Mouse (Mus musculus): ENCODE data around the gene Smdt1. TPM values are rescaled to one million over a fixed set of nuclear protein-coding genes. Genes with fewer than 3 reads are reported as not detected.

Gene Smdt1
- total and polyA plus RNA-seq, 3 experiments, result 111 to 159 TPM; not detected in 1

GRCm38 (mm10) chr15:82308416-82308815, 30.3 kb upstream of the Smdt1 start:
- H3K4me1 ChIP-seq (ENCODE audit: control insufficient read depth in 1 of 2, insufficient read depth in 2 of 2, low read length in 2 of 2), result no peaks in the 10 kb centered on the region
- H3K79me2 ChIP-seq (ENCODE audit: control insufficient read depth, insufficient read depth, low read length, poor library complexity), result no peaks in the 10 kb centered on the region
- H3K9me3 ChIP-seq (replicated peaks; ENCODE audit: insufficient read depth, low read length), result no peaks in the 10 kb centered on the region
- no peak overlapping the region for H3K4me3 ChIP-seq (ENCODE audit: control insufficient read depth in 1 of 2, insufficient read depth in 1 of 2, low read depth in 2 of 2, low read length in 2 of 2)
- TF ChIP-seq RAD21 (IDR thresholded peaks at IDR 0.05; ENCODE audit: low read depth, low read length), result no peak
- TF ChIP-seq MAFK (IDR thresholded peaks at IDR 0.05; ENCODE audit: borderline replicate concordance, low read depth, low read length), result no peak
- TF ChIP-seq MXI1 (IDR thresholded peaks at IDR 0.05; ENCODE audit: low read depth, low read length), result no peak
- no peak for TF ChIP-seq ZC3H11A (IDR thresholded peaks at IDR 0.05; ENCODE audit: low read depth, low read length)
- TF ChIP-seq NRF1 (IDR thresholded peaks at IDR 0.05; ENCODE audit: insufficient read depth, low read depth, low read length, poor library complexity, severe bottlenecking), result no peak
- no peak for TF ChIP-seq BHLHE40 (IDR thresholded peaks at IDR 0.05; ENCODE audit: borderline replicate concordance, low read depth, low read length)
- TF ChIP-seq POLR2A (IDR thresholded peaks at IDR 0.05; ENCODE audit: control insufficient read depth in 1 of 2, insufficient read depth in 1 of 2, low read depth in 1 of 2, low read length in 2 of 2, poor library complexity in 1 of 2), result no peak
- no peak for TF ChIP-seq TAL1 (IDR thresholded peaks at IDR 0.05; ENCODE audit: low read length)
- no peak for TF ChIP-seq POLR2AphosphoS2 (IDR thresholded peaks at IDR 0.05; ENCODE audit: low read length)
- TF ChIP-seq ZNF384 (IDR thresholded peaks at IDR 0.05; ENCODE audit: low read depth, low read length), result no peak
- TF ChIP-seq SIN3A (IDR thresholded peaks at IDR 0.05; ENCODE audit: low read length), result no peak
- TF ChIP-seq MAZ (IDR thresholded peaks at IDR 0.05; ENCODE audit: low read depth, low read length), result no peak
- no peak for TF ChIP-seq MAX (IDR thresholded peaks at IDR 0.05; ENCODE audit: low read length)
- TF ChIP-seq MEF2A (IDR thresholded peaks at IDR 0.05; ENCODE audit: extremely low read depth, insufficient replicate concordance, low read depth, low read length, poor library complexity, severe bottlenecking), result no peak
- no peak for TF ChIP-seq MYC (IDR thresholded peaks at IDR 0.05; ENCODE audit: low read depth, low read length)
- TF ChIP-seq RCOR1 (IDR thresholded peaks at IDR 0.05; ENCODE audit: low read depth, low read length), result no peak
- no peak for TF ChIP-seq JUND (IDR thresholded peaks at IDR 0.05; ENCODE audit: low read depth, low read length)
- H3K27ac ChIP-seq (ENCODE audit: control insufficient read depth, low read depth, low read length), result no peak overlapping the region
- no peak for DNase-seq (ENCODE audit: low read depth, low spot score)
- H3K36me3 ChIP-seq (ENCODE audit: control insufficient read depth in 1 of 2, insufficient read depth in 2 of 2, low read length in 2 of 2), result no peaks in the 10 kb centered on the region
- H3K27me3 ChIP-seq (ENCODE audit: control insufficient read depth in 1 of 2, insufficient read depth in 2 of 2, low read length in 2 of 2), result peaks cover 9 to 10% of the 10 kb centered on the region in 2 experiments
- no peak overlapping the region for H3K9ac ChIP-seq (ENCODE audit: control insufficient read depth, low read depth, low read length, poor library complexity, severe bottlenecking)

DNA sequence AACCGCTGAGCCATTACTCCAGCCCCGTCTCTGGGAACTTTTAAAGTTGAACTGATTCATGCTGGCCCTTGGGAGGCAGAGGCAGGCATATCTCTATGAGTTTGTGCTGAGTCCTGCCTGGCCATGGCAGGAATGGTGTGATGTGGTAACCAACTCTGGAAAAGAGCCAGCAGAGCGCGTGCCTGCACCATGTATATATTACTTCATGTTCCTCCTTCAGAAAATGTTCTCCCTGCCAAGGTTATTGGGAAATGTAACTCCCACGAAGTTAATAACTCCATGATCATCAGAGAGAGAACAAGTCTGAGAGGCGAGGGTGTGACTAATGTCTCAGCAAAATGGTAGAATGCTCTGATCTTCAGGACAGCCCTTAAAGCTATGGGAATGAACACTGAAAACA, 20.9 kb upstream of the Smdt1 start:
- Histone ChIP-seq H3K9ac (ENCODE audit: control insufficient read depth, low read depth, low read length, poor library complexity, severe bottlenecking) (no peak overlapping the region), H3K27ac (ENCODE audit: control insufficient read depth, low read depth, low read length) (no peak overlapping the region), H3K4me3 (ENCODE audit: control insufficient read depth in 1 of 2, insufficient read depth in 1 of 2, low read depth in 2 of 2, low read length in 2 of 2) (no peak overlapping the region), H3K9me3 (replicated peaks; ENCODE audit: insufficient read depth, low read length) (no peaks in the 10 kb centered on the region), H3K79me2 (ENCODE audit: control insufficient read depth, insufficient read depth, low read length, poor library complexity) (no peaks in the 10 kb centered on the region), H3K27me3 (ENCODE audit: control insufficient read depth in 1 of 2, insufficient read depth in 2 of 2, low read length in 2 of 2) (0 out of 4 replicates have a peak, but pooled peaks cover 0 to 2% of the 10 kb centered on the region in 2 experiments), H3K4me1 (ENCODE audit: control insufficient read depth in 1 of 2, insufficient read depth in 2 of 2, low read length in 2 of 2) (peaks cover 0 to 4% of the 10 kb centered on the region in 2 experiments; a peak in 1 of 4 replicates), H3K36me3 (ENCODE audit: control insufficient read depth in 1 of 2, insufficient read depth in 2 of 2, low read length in 2 of 2) (peaks cover 0 to 3% of the 10 kb centered on the region in 2 experiments; a peak in 2 of 4 replicates)
- no peak for TF ChIP-seq E2F4 (IDR thresholded peaks at IDR 0.05; ENCODE audit: borderline replicate concordance, low read depth, low read length)
- TF ChIP-seq BHLHE40 (IDR thresholded peaks at IDR 0.05; ENCODE audit: borderline replicate concordance, low read depth, low read length), result no peak
- TF ChIP-seq CHD2 (IDR thresholded peaks at IDR 0.05; ENCODE audit: low read length), result no peak
- no peak for TF ChIP-seq RAD21 (IDR thresholded peaks at IDR 0.05; ENCODE audit: low read depth, low read length)
- no peak for TF ChIP-seq MYC (IDR thresholded peaks at IDR 0.05; ENCODE audit: low read depth, low read length)
- TF ChIP-seq MAZ (IDR thresholded peaks at IDR 0.05; ENCODE audit: low read depth, low read length), result no peak
- no peak for TF ChIP-seq JUND (IDR thresholded peaks at IDR 0.05; ENCODE audit: low read depth, low read length)
- no peak for TF ChIP-seq ETS1 (IDR thresholded peaks at IDR 0.05; ENCODE audit: low read depth, low read length)
- no peak for TF ChIP-seq MYB (IDR thresholded peaks at IDR 0.05; ENCODE audit: low read depth, low read length)
- no peak for TF ChIP-seq MAX (IDR thresholded peaks at IDR 0.05; ENCODE audit: low read length)
- no peak for TF ChIP-seq MXI1 (IDR thresholded peaks at IDR 0.05; ENCODE audit: low read depth, low read length)
- no peak for TF ChIP-seq ZNF384 (IDR thresholded peaks at IDR 0.05; ENCODE audit: low read depth, low read length)
- no peak for TF ChIP-seq MAFK (IDR thresholded peaks at IDR 0.05; ENCODE audit: borderline replicate concordance, low read depth, low read length)
- no peak for TF ChIP-seq POLR2AphosphoS2 (IDR thresholded peaks at IDR 0.05; ENCODE audit: low read length)
- TF ChIP-seq NRF1 (IDR thresholded peaks at IDR 0.05; ENCODE audit: insufficient read depth, low read depth, low read length, poor library complexity, severe bottlenecking), result no peak
- no peak for TF ChIP-seq NELFE (IDR thresholded peaks at IDR 0.05; ENCODE audit: low read depth, low read length)
- DNase-seq (ENCODE audit: low read depth, low spot score), result no peak
